Mouse (Mus musculus) hindbrain, embryonic 12.5 days (tissue): ENCODE measurements around the gene 4930544D05Rik. TPM values are rescaled to one million over a fixed set of nuclear protein-coding genes. Genes with fewer than 3 reads are reported as not detected.
A peak's percentile ranks its signal among the peaks of the same experiment; 100 is the strongest.
"Not testable (repeated sequence)": the region's sequence is repeated elsewhere in the genome, so short reads cannot be mapped to it uniquely, and the experiment has no call there.

Experiments used
- ATAC-seq: fragments of 200-750 bp; cut with Nextera tagmentation; 2 replicates; pipeline ENCODE4 v1.8.0; 2017; ENCODE audit warnings: moderate TSS enrichment; ENCODE audit not compliant: low FRiP score
- H3K27ac ChIP-seq: fragments of 300-500 bp; sonication (generic); 2 replicates; pipeline ENCODE4 v1.5.1; 2016; ENCODE audit warnings: mild to moderate bottlenecking
- H3K27me3 ChIP-seq: fragments of 300-500 bp; sonication (generic); 2 replicates; pipeline ENCODE4 v1.6.1; 2016; ENCODE audit warnings: mild to moderate bottlenecking
- H3K36me3 ChIP-seq: fragments of 300-500 bp; sonication (generic); 2 replicates; pipeline ENCODE4 v1.6.1; 2016; ENCODE audit warnings: mild to moderate bottlenecking
- H3K4me1 ChIP-seq: fragments of 300-500 bp; sonication (generic); 2 replicates; pipeline ENCODE4 v1.6.1; 2016
- H3K4me2 ChIP-seq: fragments of 300-500 bp; sonication (generic); replicated peaks from 2 replicates; pipeline ENCODE4 v1.6.1; 2016; ENCODE audit warnings: mild to moderate bottlenecking
- H3K4me3 ChIP-seq: fragments of 300-500 bp; sonication (generic); 2 replicates; pipeline ENCODE4 v1.5.1; 2016; ENCODE audit warnings: mild to moderate bottlenecking
- H3K9ac ChIP-seq: fragments of 300-500 bp; sonication (generic); 2 replicates; pipeline ENCODE4 v1.6.1; 2016; ENCODE audit warnings: mild to moderate bottlenecking, moderate library complexity
- H3K9me3 ChIP-seq: fragments of 300-500 bp; sonication (generic); replicated peaks from 2 replicates; pipeline ENCODE4 v1.6.1; 2016; ENCODE audit warnings: mild to moderate bottlenecking
- WGBS: fragments of 180-500 bp; shearing (Covaris S2); methylation state at CpG from one replicate; pipeline ENCODE4 v1.1.7; 2016; 5-methylcytosine and 5-hydroxymethylcytosine counted together
- polyA plus RNA-seq: library from polyadenylated mRNA; unstranded; fragments of >200 nt; fragmentation: Nextera tagmentation; extraction: Ambion mirVana; gene quantifications from 2 replicates; pipeline ENCODE4 v1.2.1, GENCODE M21; 2016

Gene 4930544D05Rik
- polyA plus RNA-seq = not detected in 2 replicates

- ATAC-seq = no peak
- H3K9ac ChIP-seq = peak within 1 kb of the TSS; percentile 47
- WGBS = 14% methylated on average over 21 of the region's 21 CpGs
- H3K4me2 ChIP-seq = peak within 1 kb of the TSS; percentile 54
- no peaks in the 10 kb centered on the region for H3K9me3 ChIP-seq
- H3K27me3 ChIP-seq = peaks cover 14% of the 10 kb centered on the region
- H3K36me3 ChIP-seq = peaks cover 31% of the 10 kb centered on the region
- peaks cover 9% of the 10 kb centered on the region for H3K4me1 ChIP-seq
- no peak within 1 kb of the TSS for H3K27ac ChIP-seq
- peak within 1 kb of the TSS; percentile 25 for H3K4me3 ChIP-seq
Observed at GRCm38 (mm10) chr11:70615516-70616093, at the start of gene 4930544D05Rik. TSS of gene 4930544D05Rik (plus strand) at chr11:70615848.

GRCm38 (mm10) chr11:70566586-70566985 lies 49.1 kb upstream of the 4930544D05Rik start:
- no peaks in the 10 kb centered on the region for H3K36me3 ChIP-seq
- H3K27ac ChIP-seq = no peak overlapping the region
- 65% methylated on average over 7 of the region's 7 CpGs for WGBS
- H3K4me1 ChIP-seq = peaks cover 39% of the 10 kb centered on the region
- no peak overlapping the region for H3K4me3 ChIP-seq
- H3K9me3 ChIP-seq = no peaks in the 10 kb centered on the region
- no peak overlapping the region for H3K9ac ChIP-seq
- ATAC-seq = no peak
- H3K4me2 ChIP-seq = no peak overlapping the region
- H3K27me3 ChIP-seq = no peaks in the 10 kb centered on the region

- peaks cover 33% of the 10 kb centered on the region for H3K4me1 ChIP-seq
- 92% methylated on average over 1 of the region's 1 CpGs for WGBS
- ATAC-seq, H3K9ac ChIP-seq, H3K9me3 ChIP-seq, H3K4me2 ChIP-seq, H3K36me3 ChIP-seq, H3K27me3 ChIP-seq, H3K27ac ChIP-seq, H3K4me3 ChIP-seq: not testable (repeated sequence)
Observed at GRCm38 (mm10) chr11:70570614-70571013, 45.0 kb upstream of the 4930544D05Rik start.

GRCm38 (mm10) chr11:70571641-70572040 lies 44.0 kb upstream of the 4930544D05Rik start:
- H3K9me3 ChIP-seq = no peaks in the 10 kb centered on the region
- WGBS = 89% methylated on average over 1 of the region's 1 CpGs
- no peak overlapping the region for H3K9ac ChIP-seq
- H3K4me2 ChIP-seq = no peak overlapping the region
- H3K27me3 ChIP-seq = no peaks in the 10 kb centered on the region
- no peak overlapping the region for H3K4me3 ChIP-seq
- no peak for ATAC-seq
- H3K4me1 ChIP-seq = peaks cover 25% of the 10 kb centered on the region
- H3K27ac ChIP-seq = no peak overlapping the region
- H3K36me3 ChIP-seq = no peaks in the 10 kb centered on the region

- Histone ChIP-seq H3K27me3 (no peaks in the 10 kb centered on the region), H3K4me2 (no peak overlapping the region), H3K36me3 (no peaks in the 10 kb centered on the region), H3K4me3 (no peak overlapping the region), H3K4me1 (peaks cover 21% of the 10 kb centered on the region), H3K9me3 (no peaks in the 10 kb centered on the region), H3K27ac (no peak overlapping the region), H3K9ac (no peak overlapping the region)
- 60% methylated on average over 5 of the region's 5 CpGs for WGBS
- ATAC-seq = no peak
Observed at GRCm38 (mm10) chr11:70572348-70572902, 43.2 kb upstream of the 4930544D05Rik start.

- H3K36me3 ChIP-seq = no peaks in the 10 kb centered on the region
- H3K4me3 ChIP-seq = no peak overlapping the region
- peaks cover 31% of the 10 kb centered on the region for H3K4me1 ChIP-seq
- WGBS = 62% methylated on average over 6 of the region's 6 CpGs
- no peak for ATAC-seq
- H3K9ac ChIP-seq = no peak overlapping the region
- H3K4me2 ChIP-seq = no peak overlapping the region
- no peaks in the 10 kb centered on the region for H3K9me3 ChIP-seq
- no peaks in the 10 kb centered on the region for H3K27me3 ChIP-seq
- peak overlapping the region; percentile 48 for H3K27ac ChIP-seq
Observed at GRCm38 (mm10) chr11:70573872-70574271, 41.8 kb upstream of the 4930544D05Rik start.

- Histone ChIP-seq H3K9ac (no peak overlapping the region), H3K36me3 (no peaks in the 10 kb centered on the region), H3K4me1 (peaks cover 37% of the 10 kb centered on the region), H3K27ac (no peak overlapping the region), H3K4me3 (no peak overlapping the region), H3K27me3 (no peaks in the 10 kb centered on the region), H3K9me3 (no peaks in the 10 kb centered on the region), H3K4me2 (no peak overlapping the region)
- ATAC-seq = no peak
- 84% methylated on average over 3 of the region's 3 CpGs for WGBS
Observed at GRCm38 (mm10) chr11:70577201-70577600, 38.4 kb upstream of the 4930544D05Rik start.

- 90% methylated on average over 6 of the region's 6 CpGs for WGBS
- no peak overlapping the region for H3K4me2 ChIP-seq
- H3K36me3 ChIP-seq = no peaks in the 10 kb centered on the region
- ATAC-seq = no peak
- peaks cover 37% of the 10 kb centered on the region for H3K4me1 ChIP-seq
- H3K9ac ChIP-seq = no peak overlapping the region
- no peaks in the 10 kb centered on the region for H3K9me3 ChIP-seq
- no peaks in the 10 kb centered on the region for H3K27me3 ChIP-seq
- H3K27ac ChIP-seq = no peak overlapping the region
- H3K4me3 ChIP-seq = no peak overlapping the region
Observed at GRCm38 (mm10) chr11:70578962-70579361, 36.7 kb upstream of the 4930544D05Rik start.

- Histone ChIP-seq H3K36me3 (no peaks in the 10 kb centered on the region), H3K27me3 (no peaks in the 10 kb centered on the region), H3K4me3 (no peak overlapping the region), H3K4me2 (no peak overlapping the region), H3K9me3 (no peaks in the 10 kb centered on the region), H3K9ac (no peak overlapping the region), H3K27ac (no peak overlapping the region), H3K4me1 (peaks cover 44% of the 10 kb centered on the region)
- 84% methylated on average over 9 of the region's 9 CpGs for WGBS
- no peak for ATAC-seq
Observed at GRCm38 (mm10) chr11:70579710-70580357, 35.8 kb upstream of the 4930544D05Rik start.

GRCm38 (mm10) chr11:70580358-70580720 lies 35.3 kb upstream of the 4930544D05Rik start:
- Histone ChIP-seq H3K4me2 (no peak overlapping the region), H3K4me3 (no peak overlapping the region), H3K27me3 (no peaks in the 10 kb centered on the region), H3K4me1 (peaks cover 49% of the 10 kb centered on the region), H3K27ac (no peak overlapping the region), H3K36me3 (no peaks in the 10 kb centered on the region), H3K9me3 (no peaks in the 10 kb centered on the region), H3K9ac (no peak overlapping the region)
- WGBS = 67% methylated on average over 5 of the region's 5 CpGs
- ATAC-seq = no peak

- ATAC-seq = no peak
- Histone ChIP-seq H3K9ac (no peak overlapping the region), H3K27me3 (no peaks in the 10 kb centered on the region), H3K27ac (no peak overlapping the region), H3K36me3 (no peaks in the 10 kb centered on the region), H3K4me2 (no peak overlapping the region), H3K4me1 (peaks cover 54% of the 10 kb centered on the region), H3K9me3 (no peaks in the 10 kb centered on the region), H3K4me3 (no peak overlapping the region)
- WGBS = 86% methylated on average over 3 of the region's 3 CpGs
Observed at GRCm38 (mm10) chr11:70580921-70581320, 34.7 kb upstream of the 4930544D05Rik start.

GRCm38 (mm10) chr11:70582196-70582595 lies 33.5 kb upstream of the 4930544D05Rik start:
- Histone ChIP-seq H3K4me2 (no peak overlapping the region), H3K9ac (no peak overlapping the region), H3K27me3 (no peaks in the 10 kb centered on the region), H3K9me3 (no peaks in the 10 kb centered on the region), H3K36me3 (no peaks in the 10 kb centered on the region), H3K27ac (no peak overlapping the region), H3K4me1 (peaks cover 56% of the 10 kb centered on the region), H3K4me3 (no peak overlapping the region)
- WGBS = 75% methylated on average over 3 of the region's 3 CpGs
- ATAC-seq = no peak
